Mouse (Mus musculus) retina, postnatal 7 days (tissue): ENCODE measurements around the gene Zc3h18.

ENCODE experiments used
- DNase-seq: peaks from one replicate; pipeline ENCODE4 v3.0.0-alpha.2; 2012; ENCODE audit warnings: low read depth, low spot score

The Zc3h18 gene

DNA sequence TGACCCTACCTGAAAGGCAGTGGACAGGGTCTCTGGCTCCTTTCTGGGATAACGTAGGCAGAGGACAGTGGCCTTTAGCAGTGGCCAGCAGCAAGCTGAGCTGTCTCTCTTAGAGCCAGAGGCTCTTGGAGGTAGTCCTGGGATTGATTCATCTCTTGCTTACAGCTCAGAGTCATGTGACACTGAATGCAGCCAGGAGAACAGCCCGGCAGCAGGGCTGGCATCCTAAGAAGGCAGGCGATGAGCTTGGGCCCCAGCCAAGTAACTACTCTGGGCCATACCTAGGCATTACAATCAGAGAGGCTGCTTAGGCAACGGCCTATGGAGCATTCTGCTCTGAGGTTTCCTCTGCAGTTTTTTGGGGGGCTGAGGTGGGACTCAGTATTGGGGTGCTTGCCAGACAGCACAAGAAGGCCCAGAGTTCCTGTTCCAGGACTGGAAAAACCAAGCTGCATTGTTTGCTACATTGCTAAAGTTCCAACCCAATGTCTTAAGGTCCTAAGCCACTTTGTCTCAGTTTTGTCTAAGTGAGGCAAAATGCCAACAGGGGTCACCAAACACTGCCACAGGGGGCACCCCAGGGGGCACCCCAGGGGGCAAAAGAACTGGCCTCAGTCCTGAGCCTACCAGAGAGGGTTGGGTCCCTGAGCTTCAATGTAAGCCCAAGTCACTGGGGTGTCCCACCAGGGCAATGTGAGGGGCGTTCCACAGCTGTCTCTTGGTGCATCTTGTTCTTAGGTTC, 28.4 kb upstream of the Zc3h18 start:
- no peak for DNase-seq

DNA sequence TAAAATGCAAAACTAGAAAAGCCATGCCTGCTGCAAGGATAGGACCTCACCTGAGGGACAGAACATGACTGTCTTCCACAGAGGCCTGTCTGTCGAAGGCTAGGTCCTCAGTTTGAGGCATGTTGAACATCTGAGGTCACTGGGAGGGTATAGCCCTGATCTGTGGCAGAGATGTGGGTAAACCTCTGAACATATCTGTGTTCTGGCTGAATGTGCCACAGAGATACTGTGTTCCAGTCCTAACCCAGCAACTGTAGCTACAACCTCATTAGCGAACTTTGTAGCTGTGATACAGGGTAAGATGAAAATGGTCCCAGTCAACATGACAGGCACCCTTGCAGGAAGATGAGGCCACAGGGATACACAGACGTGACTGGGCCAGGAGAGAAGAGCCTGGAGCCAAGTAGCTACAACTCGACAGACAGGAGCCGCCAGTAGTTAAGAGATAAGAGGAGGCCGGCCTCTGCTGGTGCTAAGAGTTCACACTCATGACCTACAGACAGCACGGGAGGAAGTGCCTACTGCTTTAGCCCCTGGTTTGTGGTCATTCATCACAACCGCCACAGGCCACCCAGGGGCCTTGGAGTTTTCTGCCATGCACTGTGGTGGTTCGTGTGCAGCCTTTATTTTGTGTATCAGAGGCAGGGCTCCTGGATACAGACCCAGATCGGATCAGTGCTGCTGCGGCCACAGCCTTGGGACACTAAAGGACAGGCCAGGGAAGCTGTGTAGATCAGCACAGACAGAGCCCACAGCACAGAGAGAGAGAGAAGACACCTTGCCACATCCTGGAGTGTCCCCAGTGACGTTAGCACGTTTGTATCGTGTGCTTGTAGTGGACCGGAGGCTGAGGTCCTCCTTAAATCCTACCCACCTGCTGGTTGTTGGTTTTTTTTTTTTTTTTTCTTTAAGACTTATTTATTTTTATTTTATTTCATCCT, 26.8 kb upstream of the Zc3h18 start:
- DNase-seq: no peak

DNA sequence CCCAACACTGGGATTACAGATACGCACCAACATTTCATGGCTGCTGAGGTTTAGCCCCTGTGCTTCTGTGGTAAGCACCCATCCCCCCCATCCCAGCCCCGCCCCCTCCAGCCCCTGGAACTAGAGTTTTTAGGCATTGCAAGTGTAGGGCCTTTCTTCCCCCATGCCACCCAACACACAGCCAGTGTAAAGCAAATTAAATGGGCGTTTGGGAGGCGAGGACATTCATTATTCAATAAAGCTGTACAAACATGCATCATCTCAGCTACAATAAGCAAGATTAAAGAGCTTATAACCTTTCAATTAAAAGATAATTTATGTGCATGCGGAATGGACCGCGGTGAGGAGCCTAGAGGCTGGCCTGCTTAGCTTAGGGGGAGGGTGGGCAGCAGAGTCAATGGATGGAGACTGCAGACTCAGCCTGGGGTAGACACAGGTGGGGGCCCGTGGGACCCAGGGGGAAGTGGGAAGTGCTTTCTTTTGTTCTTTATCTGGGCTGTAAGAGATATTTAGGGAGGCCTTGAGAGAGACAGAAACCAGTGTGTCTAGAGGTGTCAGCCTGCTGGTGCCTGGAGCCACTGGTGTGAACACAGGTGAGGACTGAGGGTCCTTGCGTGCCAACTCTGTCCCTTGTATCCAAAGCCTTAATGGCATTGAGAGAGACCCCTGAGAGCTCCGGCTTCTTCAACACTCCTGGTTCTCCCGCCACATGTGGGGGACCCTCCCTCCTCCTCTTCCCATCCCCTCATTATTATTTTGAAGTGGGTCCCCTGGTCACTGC, 25.9 kb upstream of the Zc3h18 start:
- DNase-seq: no peak

DNA sequence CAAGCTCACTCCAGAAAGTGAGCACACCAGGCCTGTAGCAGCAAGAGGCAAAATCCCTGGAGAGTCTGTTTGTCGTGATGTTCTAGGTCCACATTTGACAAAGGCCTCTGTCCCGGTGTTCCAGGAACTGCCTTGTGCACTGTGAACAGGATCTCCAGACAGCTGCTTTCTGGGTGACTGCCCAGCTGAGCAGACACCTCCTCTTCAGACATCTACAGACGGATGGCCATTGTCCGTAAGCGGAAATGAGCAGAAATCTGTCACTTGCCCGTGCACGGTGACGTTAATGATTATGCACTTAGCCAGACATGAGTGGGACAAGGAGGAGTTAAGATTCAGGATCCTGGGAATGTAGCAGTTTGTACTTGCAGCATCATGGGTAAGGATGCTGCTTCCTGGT, 22.3 kb upstream of the Zc3h18 start:
- DNase-seq: no peak

DNA sequence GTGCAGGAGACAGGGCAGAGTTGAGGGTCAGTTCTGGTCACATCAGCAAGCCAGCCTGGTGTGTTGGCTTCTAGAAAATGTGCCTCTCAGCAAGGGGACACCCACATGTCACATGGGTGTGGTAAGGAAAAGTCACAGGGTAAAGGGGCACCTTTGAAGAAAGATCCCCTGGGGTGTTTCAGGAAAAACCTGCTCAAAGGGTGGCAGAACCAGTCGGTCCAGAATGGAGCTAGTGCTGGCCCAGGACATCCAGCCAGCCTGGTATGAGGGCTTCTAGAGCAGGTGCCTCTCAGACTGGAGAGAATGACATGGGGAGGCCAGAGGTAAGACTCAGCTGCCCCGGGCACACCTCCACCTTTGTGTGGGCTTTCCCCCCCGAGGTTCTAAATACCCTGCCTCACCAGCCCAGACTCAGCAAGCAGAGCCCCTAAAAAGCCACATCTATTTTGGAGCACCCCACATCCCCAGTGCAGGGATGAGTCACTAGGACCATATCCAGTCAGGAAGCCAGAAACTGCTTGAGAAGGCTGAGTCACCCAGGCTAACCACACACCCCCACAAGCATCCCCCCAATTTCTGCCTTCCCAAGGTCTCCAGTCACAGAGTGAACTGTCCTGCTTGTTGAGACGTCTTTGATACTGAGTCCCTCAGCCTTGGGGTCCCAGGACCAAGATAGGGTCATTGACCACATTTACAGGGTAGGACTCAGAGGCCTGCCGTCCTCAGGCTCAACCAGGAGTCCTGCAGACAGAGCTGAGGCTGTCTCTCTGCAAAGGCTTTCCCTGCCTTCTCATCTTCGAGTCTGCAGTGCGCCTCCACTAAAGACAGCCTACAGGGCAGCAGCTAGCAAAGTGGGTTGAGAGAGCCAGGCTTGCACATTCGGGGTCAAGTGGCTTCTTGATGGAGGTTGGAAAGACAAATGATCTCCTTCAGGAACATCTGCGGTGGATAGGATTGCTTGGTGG, 20.5 kb upstream of the Zc3h18 start:
- DNase-seq: no peak

DNA sequence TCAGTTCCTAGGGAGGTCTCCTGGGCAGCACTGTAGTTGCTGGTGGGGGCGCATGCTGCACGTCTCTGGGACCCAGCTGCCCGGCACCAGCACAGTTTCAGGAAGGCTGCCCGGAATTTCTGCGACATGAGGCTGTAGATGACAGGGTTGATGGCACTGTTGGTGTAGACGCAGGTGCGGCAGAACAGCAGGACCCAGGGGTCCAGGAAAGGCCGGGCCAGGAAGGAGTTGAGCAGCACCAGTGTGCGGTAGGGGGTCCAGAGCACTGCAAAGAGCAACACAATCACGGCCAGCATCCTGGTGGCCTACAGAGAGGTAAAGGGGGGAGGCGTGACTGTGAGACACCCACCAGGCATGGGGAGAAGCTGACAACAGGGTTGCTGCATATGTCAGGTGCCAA, 19.2 kb upstream of the Zc3h18 start:
- DNase-seq: no peak

DNA sequence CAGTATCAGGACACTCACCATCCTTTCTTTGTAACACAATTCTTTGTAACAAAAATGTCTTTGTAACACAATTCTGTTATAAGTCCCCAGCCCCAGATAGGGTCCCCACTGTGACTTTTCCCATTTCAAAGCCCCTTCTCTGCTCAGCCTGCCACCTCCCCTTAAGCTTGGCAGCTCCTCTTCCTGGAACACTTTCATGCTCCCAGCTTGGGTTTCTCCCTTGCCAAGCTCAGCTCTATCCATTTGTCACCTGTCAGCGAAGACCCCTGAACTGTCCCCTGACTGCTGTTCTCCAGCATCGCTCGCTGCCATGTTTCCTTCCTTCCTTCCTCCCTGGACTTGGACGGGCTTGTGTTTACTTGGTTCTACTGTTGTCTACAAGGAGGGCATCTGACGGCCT, 18.8 kb upstream of the Zc3h18 start:
- DNase-seq: no peak

DNA sequence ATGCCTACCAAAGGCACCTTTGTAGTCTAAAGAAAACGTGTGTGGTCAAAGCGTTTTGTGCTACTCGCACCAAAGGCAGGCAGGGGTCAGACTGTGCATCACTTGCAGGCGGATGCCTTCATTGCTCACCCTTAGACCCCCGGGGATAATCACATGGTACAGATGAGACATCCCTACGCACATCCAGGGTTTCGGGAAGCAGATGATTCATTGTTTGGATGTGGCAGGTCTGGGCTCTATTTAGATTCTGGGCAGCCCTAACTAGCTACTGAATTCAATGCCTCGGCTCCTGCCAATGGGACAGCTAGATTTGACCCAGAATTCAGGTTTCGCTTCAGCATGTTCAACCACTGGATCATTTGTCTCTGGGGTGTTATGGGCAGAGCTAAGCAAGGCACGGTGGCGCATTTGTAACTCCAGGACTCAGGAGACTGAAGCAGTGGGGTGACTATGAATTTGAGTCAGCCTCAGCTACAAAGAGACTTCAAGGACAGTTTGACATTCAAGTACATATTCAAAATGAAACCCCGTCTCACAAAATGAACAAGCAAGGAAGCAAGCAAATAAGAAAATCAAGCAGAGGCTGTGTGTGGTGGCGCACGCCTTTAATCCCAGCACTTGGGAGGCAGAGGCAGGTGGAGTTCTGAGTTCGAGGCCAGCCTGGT, 17.2 kb upstream of the Zc3h18 start:
- DNase-seq: no peak

DNA sequence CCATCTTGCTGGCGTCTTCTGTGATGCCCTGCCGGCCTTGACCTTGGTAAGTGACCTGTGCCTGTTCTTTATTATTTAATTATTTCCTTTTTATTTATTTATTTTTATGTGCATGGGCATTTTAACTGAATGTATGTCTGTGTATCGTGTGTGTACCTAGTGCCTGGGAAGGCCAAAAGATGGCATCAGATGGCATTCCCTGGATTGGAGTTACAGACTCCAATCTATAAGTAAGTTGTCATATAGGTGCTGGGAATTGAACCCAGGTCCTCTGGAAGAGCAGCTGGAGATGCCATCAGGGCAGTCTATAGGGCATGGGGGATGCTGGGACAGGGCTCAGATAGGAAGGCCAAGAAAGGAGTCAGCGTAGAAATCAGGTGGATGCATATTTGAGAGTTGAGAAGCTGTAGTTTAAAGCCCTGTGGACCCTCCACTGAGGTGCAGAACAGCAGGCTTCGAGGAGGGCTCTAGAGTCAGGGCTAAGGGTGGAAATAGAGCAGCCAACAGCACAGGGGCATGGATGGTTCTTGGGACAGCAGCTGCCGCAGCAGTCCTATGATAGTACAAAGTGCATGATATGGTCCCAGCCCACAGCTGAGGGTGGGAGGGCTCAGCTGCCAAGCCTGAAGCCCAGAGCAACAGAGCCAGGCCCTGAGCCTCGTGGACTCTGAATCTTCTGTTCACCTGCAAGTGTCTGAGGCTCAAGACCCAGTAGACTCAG, 15.6 kb upstream of the Zc3h18 start, which contains the start of gene Trhr2:
Gene Trhr2, minus strand, starts transcription at position 51 of the 721 bp plus-strand sequence.
- DNase-seq: no peak

DNA sequence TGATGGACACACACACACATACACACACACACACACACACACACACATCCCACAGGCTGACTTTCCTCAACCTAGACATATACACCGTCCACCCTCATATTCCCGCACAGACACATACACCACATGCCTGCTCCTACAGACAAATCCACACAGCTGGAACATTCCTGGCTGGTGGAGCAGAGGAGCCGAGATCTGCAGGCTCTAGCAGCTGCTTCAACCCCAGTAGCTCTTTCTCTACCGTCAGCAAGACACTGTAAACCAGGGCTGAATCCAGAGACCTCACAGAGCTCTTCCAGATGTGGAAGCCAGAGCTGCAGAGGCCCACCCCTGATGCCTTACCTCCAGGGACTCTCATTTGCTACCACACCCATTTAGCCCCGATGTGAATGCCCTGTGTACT, 14.1 kb upstream of the Zc3h18 start:
- DNase-seq: no peak

DNA sequence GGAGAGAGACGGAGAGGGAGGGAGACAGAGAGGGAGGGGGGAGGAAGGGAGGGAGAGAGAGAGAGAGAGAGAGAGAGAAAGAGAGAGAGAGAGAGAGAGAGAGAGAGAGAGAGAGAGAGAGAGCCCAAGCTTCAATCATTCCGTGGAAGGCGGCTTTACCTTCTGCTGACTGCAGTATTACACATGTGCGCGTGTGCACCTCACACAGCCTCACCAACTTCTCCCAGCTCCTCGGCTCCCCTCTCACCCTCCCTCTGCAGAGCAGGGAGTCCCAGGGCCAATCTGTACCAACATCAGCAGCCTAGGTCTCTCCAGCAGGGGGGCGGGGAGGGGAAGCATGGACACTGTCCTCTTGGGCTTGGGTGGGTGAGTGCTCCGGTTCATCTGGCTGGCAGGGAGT, 13.4 kb upstream of the Zc3h18 start:
- no peak for DNase-seq

DNA sequence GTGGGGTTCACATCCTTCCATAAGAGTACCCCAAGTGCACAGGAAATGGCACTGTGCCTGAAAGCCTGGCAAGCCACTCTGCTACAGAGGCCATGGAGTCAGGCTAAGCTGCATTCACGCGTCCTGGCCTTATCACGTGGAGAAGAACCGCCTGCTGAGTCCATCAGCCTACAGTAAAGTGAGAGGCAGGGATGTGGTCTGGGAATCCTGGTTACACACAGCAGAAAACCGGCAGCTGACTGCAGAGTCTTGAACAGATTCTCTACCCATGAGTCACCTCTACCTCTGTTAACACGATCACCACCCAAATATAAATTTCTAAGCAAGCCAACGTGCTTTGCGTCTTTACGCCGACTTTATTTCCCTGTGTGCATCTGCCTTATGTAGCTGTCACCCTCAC, 7.9 kb upstream of the Zc3h18 start:
- DNase-seq: no peak

DNA sequence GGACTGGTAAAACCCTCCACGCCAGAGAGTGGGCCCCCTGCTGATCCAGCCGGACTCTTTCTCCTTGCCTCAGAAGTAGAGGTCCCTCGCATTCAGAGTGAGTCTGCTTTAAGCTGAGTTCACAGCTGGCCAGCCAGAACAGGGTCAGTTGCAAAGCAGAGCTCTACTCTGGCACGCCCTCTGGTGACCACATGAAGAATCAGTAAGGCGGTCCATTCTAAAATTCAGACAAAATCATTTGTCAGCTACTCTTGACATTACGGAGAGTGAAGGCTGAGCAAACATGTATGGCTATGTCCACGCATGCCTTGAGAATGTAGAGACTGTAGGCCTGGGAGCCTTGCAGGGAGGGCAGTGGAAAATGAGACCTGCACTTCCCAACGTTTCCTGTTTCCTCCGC, 6.7 kb upstream of the Zc3h18 start:
- peak; percentile 49 for DNase-seq

DNA sequence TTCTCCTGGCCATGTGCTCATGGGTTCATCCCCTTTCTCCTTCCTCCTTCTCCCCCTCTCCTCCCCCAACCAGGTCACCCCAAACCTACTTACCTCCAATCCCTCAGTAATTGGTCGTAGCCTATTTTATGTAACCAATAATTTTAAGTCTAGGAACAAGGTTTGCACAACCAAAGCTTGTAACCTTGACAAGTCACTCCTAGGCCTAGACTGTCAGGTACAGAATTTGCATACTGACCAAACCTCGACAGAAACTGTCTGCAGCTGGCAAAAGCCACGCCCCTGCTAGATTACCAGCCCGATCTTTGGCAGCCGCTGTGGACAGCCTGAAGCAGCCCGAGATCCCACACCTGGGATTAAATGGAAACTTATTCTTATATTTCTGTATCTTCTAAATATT, 4.7 kb upstream of the Zc3h18 start:
- DNase-seq: no peak

DNA sequence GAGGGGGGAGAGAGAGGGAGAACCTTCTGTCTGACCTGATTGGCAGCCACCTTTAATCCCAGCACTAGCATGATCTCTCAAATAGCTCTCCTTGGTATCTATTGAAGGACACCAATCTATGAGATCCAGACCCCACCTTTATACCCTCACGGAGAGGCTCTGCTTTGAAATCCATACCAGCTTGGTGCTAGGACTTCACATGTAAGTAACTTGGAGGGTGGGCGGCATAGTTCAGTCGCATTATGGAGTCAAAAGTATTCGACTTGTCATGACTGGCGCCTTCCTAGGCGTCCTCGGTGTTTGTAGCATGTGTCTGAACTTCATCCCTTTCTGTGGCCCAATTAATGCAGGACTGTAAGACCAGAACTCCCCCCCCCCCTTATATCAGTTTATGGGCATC, 1.1 kb upstream of the Zc3h18 start:
- DNase-seq: no peak

DNA sequence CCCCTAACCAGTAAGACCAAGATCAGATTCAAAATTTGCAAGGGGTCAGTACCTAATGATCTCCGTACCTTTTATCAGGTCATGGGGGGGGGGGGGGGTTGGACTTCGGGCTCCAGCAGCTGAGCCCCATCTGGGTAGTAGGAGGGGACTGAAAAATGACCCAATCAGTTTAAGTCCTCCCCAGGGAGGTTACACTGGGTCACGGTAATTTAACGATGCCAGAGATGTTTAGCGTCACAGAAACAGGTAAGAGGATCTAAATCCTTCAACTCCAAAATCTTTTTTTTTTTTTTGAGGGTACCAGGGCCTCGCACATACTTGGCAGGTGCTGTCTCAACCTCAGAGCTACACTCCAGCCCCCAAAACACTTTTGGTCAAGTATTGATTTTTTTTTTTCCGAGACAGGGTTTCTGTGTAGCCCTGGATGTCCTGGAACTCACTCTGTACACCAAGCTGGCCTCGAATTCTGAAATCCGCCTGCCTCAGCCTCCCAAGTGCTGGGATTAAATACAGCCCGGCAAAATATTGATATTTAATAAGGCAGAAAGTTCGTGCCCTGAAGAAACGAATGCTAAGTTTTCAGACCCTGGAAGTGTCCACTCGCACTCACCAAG, 551 bp upstream of the Zc3h18 start:
- DNase-seq: no peak

DNA sequence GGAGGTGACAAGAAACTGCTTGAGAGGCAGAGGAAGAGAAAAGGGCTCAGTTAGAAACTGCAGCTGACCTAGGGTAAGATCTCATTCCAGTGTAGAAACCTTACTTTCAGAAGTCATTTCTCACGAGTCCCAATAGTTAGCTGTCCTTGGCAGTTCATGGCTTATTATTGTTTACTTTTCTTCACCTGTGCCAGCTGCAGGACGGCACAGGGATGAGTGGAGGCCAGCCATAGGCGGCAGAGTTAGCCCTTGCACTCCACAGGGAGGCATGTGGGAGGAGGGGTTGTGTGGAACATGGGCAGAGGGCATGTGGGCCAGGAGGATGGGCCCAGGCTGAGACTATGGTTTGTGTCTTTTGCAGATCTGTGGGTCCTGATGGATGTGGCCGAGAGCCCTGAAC, 6.6 kb downstream of the Zc3h18 start:
- no peak for DNase-seq

DNA sequence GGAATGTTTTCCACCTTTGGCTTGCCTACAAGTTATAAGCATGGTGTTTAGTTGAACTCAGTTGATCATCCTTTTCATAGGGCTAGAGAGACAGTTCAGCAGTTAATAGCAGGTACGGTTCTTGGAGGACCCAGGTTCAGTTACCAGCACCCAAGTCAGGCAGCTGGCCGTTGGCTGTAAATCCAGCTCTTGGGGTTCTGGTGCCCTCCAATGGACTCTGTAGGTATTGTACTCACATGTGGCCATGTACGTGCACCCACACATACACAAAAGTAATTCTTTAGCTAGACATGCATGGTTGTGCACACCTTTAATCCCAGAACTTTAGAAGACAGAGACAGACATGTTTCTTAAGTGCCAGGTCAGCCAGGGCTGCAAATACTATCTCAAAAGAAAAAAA, 12.9 kb downstream of the Zc3h18 start:
- DNase-seq: no peak

DNA sequence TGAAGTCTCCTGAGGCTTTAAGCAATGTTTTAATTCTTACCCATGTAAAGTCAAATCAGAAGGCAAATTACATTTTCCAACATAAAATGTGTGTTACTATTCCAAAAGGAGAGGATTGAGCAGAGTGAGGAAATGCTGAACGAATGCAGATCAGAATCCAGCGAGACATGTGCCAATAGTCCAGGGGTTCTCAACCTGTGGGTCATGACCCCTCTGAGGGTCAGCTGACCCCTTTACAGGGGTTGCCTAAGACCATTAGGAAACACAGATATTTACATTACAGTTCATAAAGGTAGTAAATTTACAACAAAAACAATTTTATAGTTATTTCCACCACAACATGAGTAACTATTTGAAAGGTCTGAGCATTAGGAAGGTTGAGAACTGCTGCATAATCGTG, 14.3 kb downstream of the Zc3h18 start:
- DNase-seq: no peak
